14 mouse cellular contexts compared by ENCODE assay signal in the genomic region with DNA sequence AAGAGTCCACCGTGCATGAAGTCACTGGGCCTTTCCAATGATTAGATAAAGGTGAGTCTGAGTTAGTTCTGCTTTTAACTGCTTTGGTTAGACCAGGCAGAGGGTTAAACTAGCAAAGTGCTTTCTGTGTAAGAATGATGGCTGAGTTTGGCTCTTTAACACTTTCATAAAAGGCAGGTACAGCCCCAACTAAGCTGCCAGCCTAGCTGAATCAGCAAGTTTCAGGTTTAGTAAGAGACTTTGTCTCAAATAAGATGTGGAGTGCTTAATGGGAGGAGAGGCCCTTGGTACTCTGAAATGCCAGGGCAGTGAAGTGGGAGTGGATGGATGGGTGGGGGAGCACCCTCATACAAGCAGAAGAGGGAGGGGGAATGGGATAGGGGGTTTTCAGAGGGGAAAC.
"Had no signal": no experiment of that assay in that cellular context is flagged by ENCODE, and none has a peak within 500 bp of the region (broad histone marks: within the 10 kb centered on the region; RNA-seq: fewer than 3 reads in every experiment).

No protein-coding gene starts in this region.

- H3K4me1 ChIP-seq: midbrain, embryonic 10.5 days; midbrain, embryonic 12.5 days; midbrain, embryonic 15.5 days; neural tube, embryonic 12.5 days; stomach, embryonic 15.5 days had no signal

- H3K27me3 ChIP-seq: midbrain, embryonic 12.5 days; midbrain, embryonic 15.5 days; neural tube, embryonic 12.5 days; stomach, embryonic 15.5 days had no signal

- DNase-seq: lung, adult 18-20 months; lung, embryonic 14.5 days; lung, postnatal 10 days; lung, postnatal 4 days; right cerebral cortex, postnatal 14 days; thymus, adult 2 months; thymus, postnatal 14 days; thymus, postnatal 36 days had no signal

- H3K4me3 ChIP-seq: midbrain, embryonic 10.5 days; midbrain, embryonic 12.5 days; midbrain, embryonic 15.5 days; neural tube, embryonic 12.5 days; stomach, embryonic 15.5 days had no signal

- ATAC-seq: midbrain, embryonic 15.5 days had no signal

- H3K27ac ChIP-seq: midbrain, embryonic 10.5 days; midbrain, embryonic 12.5 days; midbrain, embryonic 15.5 days; neural tube, embryonic 12.5 days; stomach, embryonic 15.5 days; stomach, postnatal 0 days had no signal

- H3K36me3 ChIP-seq: midbrain, embryonic 10.5 days; midbrain, embryonic 12.5 days; midbrain, embryonic 15.5 days; neural tube, embryonic 12.5 days; stomach, embryonic 15.5 days had no signal

- H3K9me3 ChIP-seq: midbrain, embryonic 10.5 days; midbrain, embryonic 12.5 days; midbrain, embryonic 15.5 days; neural tube, embryonic 12.5 days; stomach, embryonic 15.5 days had no signal

- H3K9ac ChIP-seq: lung, embryonic 14.5 days; midbrain, embryonic 12.5 days; midbrain, embryonic 15.5 days; neural tube, embryonic 12.5 days; stomach, embryonic 15.5 days had no signal

- H3K4me2 ChIP-seq: lung, embryonic 14.5 days; midbrain, embryonic 12.5 days; midbrain, embryonic 15.5 days; neural tube, embryonic 12.5 days; stomach, embryonic 15.5 days had no signal
